Mouse (Mus musculus) embryonic facial prominence, embryonic 14.5 days (tissue): ENCODE data around the gene Rbm20. TPM values are rescaled to one million over a fixed set of nuclear protein-coding genes. Genes with fewer than 3 reads are reported as not detected.
A peak's percentile ranks its signal among the peaks of the same experiment; 100 is the strongest.

ENCODE experiments used
- ATAC-seq: fragments of 200-750 bp; cut with Nextera tagmentation; 2 replicates; pipeline ENCODE4 v1.8.0; 2017; ENCODE audit warnings: low read depth, moderate number of reproducible peaks, moderate TSS enrichment
- DNase-seq: peaks from one replicate; pipeline ENCODE4 v3.0.0-alpha.2; 2015; ENCODE audit warnings: low spot score
- H3K27ac ChIP-seq: fragments of 300-500 bp; sonication (generic); replicated peaks from 2 replicates; pipeline ENCODE4 v1.5.1; 2014; ENCODE audit warnings: low read depth, mild to moderate bottlenecking, low read length, moderate library complexity
- H3K27me3 ChIP-seq: fragments of 300-500 bp; sonication (generic); replicated peaks from 2 replicates; pipeline ENCODE4 v1.6.1; 2014; ENCODE audit warnings: low read length; ENCODE audit not compliant: control insufficient read depth, insufficient read depth
- H3K36me3 ChIP-seq: fragments of 300-500 bp; sonication (generic); 2 replicates; pipeline ENCODE4 v1.6.1; 2014; ENCODE audit warnings: low read length, mixed read lengths; ENCODE audit not compliant: control insufficient read depth, insufficient read depth
- H3K4me1 ChIP-seq: fragments of 300-500 bp; sonication (generic); 2 replicates; pipeline ENCODE4 v1.6.1; 2014; ENCODE audit warnings: antibody characterized with exemption, low read length; ENCODE audit not compliant: control insufficient read depth, insufficient read depth
- H3K4me2 ChIP-seq: fragments of 300-500 bp; sonication (generic); 2 replicates; pipeline ENCODE4 v1.6.1; 2014; ENCODE audit warnings: low read depth, mild to moderate bottlenecking, low read length, moderate library complexity, mixed read lengths
- H3K4me3 ChIP-seq: fragments of 300-500 bp; sonication (generic); 2 replicates; pipeline ENCODE4 v1.5.1; 2014; ENCODE audit warnings: low read depth, mild to moderate bottlenecking, low read length
- H3K9ac ChIP-seq: fragments of 300-500 bp; sonication (generic); 2 replicates; pipeline ENCODE4 v1.6.1; 2014; ENCODE audit warnings: low read depth, mild to moderate bottlenecking, low read length, moderate library complexity, mixed read lengths
- H3K9me3 ChIP-seq: fragments of 300-500 bp; sonication (generic); 2 replicates; pipeline ENCODE4 v1.6.1; 2016; ENCODE audit warnings: low read length; ENCODE audit not compliant: control insufficient read depth
- WGBS: fragments of 180-500 bp; shearing (Covaris S2); extraction: QIAGEN DNeasy Blood & Tissue Kit; methylation state at CpG from one replicate; pipeline ENCODE4 v1.1.7; 2014; 5-methylcytosine and 5-hydroxymethylcytosine counted together
- polyA plus RNA-seq: library from polyadenylated mRNA; unstranded; fragments of >200 nt; fragmentation: Nextera tagmentation; extraction: Ambion mirVana; gene quantifications from 2 replicates; pipeline ENCODE4 v1.2.1, GENCODE M21; 2014

Gene Rbm20
- polyA plus RNA-seq, 1 experiment from 2014 or later = 5.9 TPM

GRCm38 (mm10) chr19:53791751-53792720 lies 114.9 kb downstream of the Rbm20 start:
- Histone ChIP-seq H3K27me3 (no peaks in the 10 kb centered on the region), H3K4me1 (peaks cover 34% of the 10 kb centered on the region), H3K9ac (0 out of 2 replicates have a peak overlapping the region, but pooled peaks have one; percentile 21), H3K27ac (peak overlapping the region; percentile 56; the same call in 1 of the 2 replicates), H3K9me3 (no peaks in the 10 kb centered on the region), H3K36me3 (no peaks in the 10 kb centered on the region), H3K4me2 (peak overlapping the region; percentile 36), H3K4me3 (no peak overlapping the region)
- ATAC-seq = peak; percentile 75
- peak; percentile 71 for DNase-seq
- WGBS = 32% methylated on average over 20 of the region's 20 CpGs

- Histone ChIP-seq H3K4me2 (peak overlapping the region; percentile 36; the same call in 1 of the 2 replicates), H3K9ac (no peak overlapping the region), H3K27ac (peak overlapping the region; percentile 56; the same call in 1 of the 2 replicates), H3K27me3 (no peaks in the 10 kb centered on the region), H3K4me3 (no peak overlapping the region), H3K4me1 (peaks cover 34% of the 10 kb centered on the region), H3K9me3 (no peaks in the 10 kb centered on the region), H3K36me3 (no peaks in the 10 kb centered on the region)
- no peak for DNase-seq
- no peak for ATAC-seq
- 78% methylated on average over 36 of the region's 37 CpGs for WGBS
Observed at GRCm38 (mm10) chr19:53792976-53793897, 116.1 kb downstream of the Rbm20 start.

- WGBS = 42% methylated on average over 23 of the region's 23 CpGs
- no peak overlapping the region for H3K4me3 ChIP-seq
- ATAC-seq (no peak), DNase-seq (no peak)
- peaks cover 39% of the 10 kb centered on the region for H3K4me1 ChIP-seq
- H3K9ac ChIP-seq = no peak overlapping the region
- H3K4me2 ChIP-seq = peak overlapping the region; percentile 29
- H3K36me3 ChIP-seq = no peaks in the 10 kb centered on the region
- H3K27ac ChIP-seq = 0 out of 2 replicates have a peak overlapping the region, but pooled peaks have one; percentile 5
- no peaks in the 10 kb centered on the region for H3K9me3 ChIP-seq
- H3K27me3 ChIP-seq = no peaks in the 10 kb centered on the region
Observed at GRCm38 (mm10) chr19:53793994-53794890, 117.1 kb downstream of the Rbm20 start.

- Histone ChIP-seq H3K9me3 (no peaks in the 10 kb centered on the region), H3K27me3 (no peaks in the 10 kb centered on the region), H3K27ac (0 out of 2 replicates have a peak overlapping the region, but pooled peaks have one; percentile 5), H3K4me2 (0 out of 2 replicates have a peak overlapping the region, but pooled peaks have one; percentile 29), H3K36me3 (no peaks in the 10 kb centered on the region), H3K9ac (no peak overlapping the region), H3K4me3 (no peak overlapping the region), H3K4me1 (peaks cover 43% of the 10 kb centered on the region)
- DNase-seq = no peak
- 32% methylated on average over 4 of the region's 4 CpGs for WGBS
- ATAC-seq = no peak
Observed at GRCm38 (mm10) chr19:53794996-53795395, 117.9 kb downstream of the Rbm20 start.

GRCm38 (mm10) chr19:53796020-53796419 lies 118.9 kb downstream of the Rbm20 start:
- DNase-seq (no peak), ATAC-seq (no peak)
- WGBS = 82% methylated on average over 5 of the region's 5 CpGs
- no peak overlapping the region for H3K27ac ChIP-seq
- no peaks in the 10 kb centered on the region for H3K27me3 ChIP-seq
- no peaks in the 10 kb centered on the region for H3K9me3 ChIP-seq
- no peak overlapping the region for H3K4me3 ChIP-seq
- H3K36me3 ChIP-seq = no peaks in the 10 kb centered on the region
- no peak overlapping the region for H3K4me2 ChIP-seq
- H3K4me1 ChIP-seq = peaks cover 46% of the 10 kb centered on the region
- H3K9ac ChIP-seq = no peak overlapping the region

GRCm38 (mm10) chr19:53797770-53798169 lies 120.7 kb downstream of the Rbm20 start:
- Histone ChIP-seq H3K27me3 (no peaks in the 10 kb centered on the region), H3K36me3 (no peaks in the 10 kb centered on the region), H3K4me3 (no peak overlapping the region), H3K4me1 (peaks cover 34% of the 10 kb centered on the region), H3K27ac (no peak overlapping the region), H3K9me3 (no peaks in the 10 kb centered on the region), H3K9ac (no peak overlapping the region), H3K4me2 (no peak overlapping the region)
- ATAC-seq = no peak
- no peak for DNase-seq
- 70% methylated on average over 10 of the region's 10 CpGs for WGBS

- peak overlapping the region; percentile 44; the same call in 1 of the 2 replicates for H3K27ac ChIP-seq
- H3K9me3 ChIP-seq = no peaks in the 10 kb centered on the region
- no peak overlapping the region for H3K9ac ChIP-seq
- no peak overlapping the region for H3K4me3 ChIP-seq
- H3K4me1 ChIP-seq = peaks cover 24% of the 10 kb centered on the region
- no peak for DNase-seq
- H3K36me3 ChIP-seq = no peaks in the 10 kb centered on the region
- ATAC-seq = no peak
- H3K4me2 ChIP-seq = no peak overlapping the region
- H3K27me3 ChIP-seq = no peaks in the 10 kb centered on the region
- 58% methylated on average over 11 of the region's 11 CpGs for WGBS
Observed at GRCm38 (mm10) chr19:53799885-53800284, 122.8 kb downstream of the Rbm20 start.
